In genomic region chr4:129188041-129188659, GRCm38 (mm10) we compare ENCODE assay signal across 8 mouse cellular contexts. TPM values are rescaled to one million over a fixed set of nuclear protein-coding genes. Genes with fewer than 3 reads are reported as not detected.
DNase-seq lines count a peak whose midpoint lies in the region; ATAC-seq and TF ChIP-seq lines count a peak whose summit lies in the region.

No protein-coding gene starts in this region.

- peak overlapping the region; percentile 82 for H3K9ac ChIP-seq in hindbrain, embryonic 16.5 days (ENCODE audit: low read depth, low read length)

- peak overlapping the region; percentile 95 for H3K27ac ChIP-seq in layer of hippocampus, adult 2 months
- peak overlapping the region; percentile 97 for H3K27ac ChIP-seq in embryonic facial prominence, embryonic 10.5 days (replicated peaks)
- H3K27ac ChIP-seq in hindbrain, embryonic 16.5 days (ENCODE audit: low read depth, low read length), result no peak overlapping the region; the same call in 1 of the 2 replicates

- peaks cover 79% of the 10 kb centered on the region for H3K79me2 ChIP-seq in myocyte (ENCODE audit: control insufficient read depth, insufficient read depth)

- intact Hi-C loops in left cerebral cortex, postnatal 25 days (cut with DNase I), result loop anchor here (5.0 to 10.0 kb wide), 2 partner anchors 56 to 223 kb away; partner anchors contain the start of gene Azin2

- peaks cover 30% of the 10 kb centered on the region for H3K4me1 ChIP-seq in embryonic facial prominence, embryonic 10.5 days
- peaks cover 19% of the 10 kb centered on the region for H3K4me1 ChIP-seq in hindbrain, embryonic 16.5 days (ENCODE audit: control insufficient read depth, insufficient read depth, low read depth, low read length)

- WGBS in embryonic facial prominence, embryonic 10.5 days, result 45% methylated on average over 5 of the region's 5 CpGs
- 43% methylated on average over 5 of the region's 5 CpGs for WGBS in hindbrain, embryonic 16.5 days

- ATAC-seq in hindbrain, embryonic 16.5 days, result no peak

- H3K4me3 ChIP-seq in layer of hippocampus, adult 2 months, result peak overlapping the region; percentile 94
- peak overlapping the region; percentile 98 for H3K4me3 ChIP-seq in embryonic facial prominence, embryonic 10.5 days
- peak overlapping the region; percentile 60 for H3K4me3 ChIP-seq in hindbrain, embryonic 16.5 days (ENCODE audit: low read length)
- peak overlapping the region; percentile 99 for H3K4me3 ChIP-seq in myocyte

- H3K36me3 ChIP-seq in embryonic facial prominence, embryonic 10.5 days (replicated peaks), result peaks cover 19% of the 10 kb centered on the region
- no peaks in the 10 kb centered on the region for H3K36me3 ChIP-seq in hindbrain, embryonic 16.5 days (ENCODE audit: control insufficient read depth, insufficient read depth, low read length)
- H3K36me3 ChIP-seq in myocyte (ENCODE audit: control insufficient read depth, insufficient read depth), result peaks cover 11% of the 10 kb centered on the region

- H3K9me3 ChIP-seq in embryonic facial prominence, embryonic 10.5 days, result no peaks in the 10 kb centered on the region
- H3K9me3 ChIP-seq in hindbrain, embryonic 16.5 days (ENCODE audit: control insufficient read depth, low read length), result no peaks in the 10 kb centered on the region

- peak overlapping the region; percentile 73 for H3K4me2 ChIP-seq in hindbrain, embryonic 16.5 days (ENCODE audit: low read length)
- H3K4me2 ChIP-seq in myocyte (ENCODE audit: low read depth), result peak overlapping the region; percentile 76

- peak overlapping the region; percentile 63 for H3ac ChIP-seq in myocyte (ENCODE audit: control insufficient read depth, insufficient read length)

- H3K27me3 ChIP-seq in embryonic facial prominence, embryonic 10.5 days (replicated peaks; ENCODE audit: low read depth, poor library complexity, severe bottlenecking), result no peaks in the 10 kb centered on the region
- H3K27me3 ChIP-seq in hindbrain, embryonic 16.5 days (replicated peaks; ENCODE audit: control insufficient read depth, insufficient read depth, low read length), result no peaks in the 10 kb centered on the region
- H3K27me3 ChIP-seq in myocyte (ENCODE audit: control insufficient read depth, insufficient read depth, insufficient read length), result no peaks in the 10 kb centered on the region

- no peak for TF ChIP-seq CTCF in layer of hippocampus, adult 2 months (conservative IDR thresholded peaks at IDR 0.05)

- no peak for TF ChIP-seq POLR2A in myocyte (IDR thresholded peaks at IDR 0.05; ENCODE audit: insufficient read length, low read depth)

- no peak for DNase-seq in layer of hippocampus, adult 2 months (ENCODE audit: low spot score in 2 of 2)
- DNase-seq in layer of hippocampus, postnatal 14 days (ENCODE audit: low spot score in 2 of 2), result no peak
- no peak for DNase-seq in embryonic facial prominence, embryonic 10.5 days (ENCODE audit: low spot score)
- no peak for DNase-seq in thymus, postnatal 4 days
- no peak for DNase-seq in cerebellum, adult 9-11 months
- no peak for DNase-seq in left cerebral cortex, postnatal 25 days (ENCODE audit: low spot score in 2 of 2)

TF ChIP-seq in myocyte, 11 proteins besides CTCF, POLR2A, EP300 and RAD21:
- TF ChIP-seq POLR2AphosphoS2 (IDR thresholded peaks at IDR 0.05; ENCODE audit: insufficient read length, low read depth) (no peak), TCF12 (IDR thresholded peaks at IDR 0.05; ENCODE audit: insufficient read depth, poor library complexity, severe bottlenecking) (no peak), MAX (IDR thresholded peaks at IDR 0.05; ENCODE audit: low read depth) (no peak), E2F4 (IDR thresholded peaks at IDR 0.05; ENCODE audit: insufficient read depth) (no peak), TCF3 (IDR thresholded peaks at IDR 0.05; ENCODE audit: insufficient read length, low read depth) (no peak), MYOG (IDR thresholded peaks at IDR 0.05; ENCODE audit: control insufficient read depth in 1 of 3, insufficient read depth in 1 of 3, insufficient read length in 2 of 3, low read depth in 2 of 3) (no peak), CEBPB (IDR thresholded peaks at IDR 0.05; ENCODE audit: insufficient read depth, poor library complexity, severe bottlenecking) (no peak), SRF (IDR thresholded peaks at IDR 0.05; ENCODE audit: control insufficient read depth, insufficient read length, low read depth) (no peak), USF1 (IDR thresholded peaks at IDR 0.05; ENCODE audit: low read depth) (no peak), REST (IDR thresholded peaks at IDR 0.05; ENCODE audit: insufficient read depth, insufficient read length) (no peak), MYOD1 (IDR thresholded peaks at IDR 0.05; ENCODE audit: control insufficient read depth in 1 of 3, insufficient read length in 2 of 3, low read depth in 2 of 3) (no peak)
TF ChIP-seq in myocyte: peak in this region for 0.

RNA-seq across cellular contexts. Expression of gene S100pbp, which starts 1.4 kb away (rescaled TPM):
- total RNA-seq in layer of hippocampus, adult 2 months (2021), result 10 to 100 TPM; 33.6 to 36.0 TPM
- 10 to 100 TPM; 32.3 to 37.9 TPM for total RNA-seq in layer of hippocampus, postnatal 14 days (2021)
- 29.5 and 29.8 TPM in 2 replicates for polyA plus RNA-seq in embryonic facial prominence, embryonic 10.5 days (2016; fragmentation: Nextera tagmentation; extraction: Ambion mirVana)
- 19.1 and 21.6 TPM in 2 replicates for polyA plus RNA-seq in hindbrain, embryonic 16.5 days (2015; fragmentation: Nextera tagmentation; extraction: Ambion mirVana)
- polyA plus RNA-seq in myocyte (2012; fragmentation: generic; extraction: Trizol), result 7.8 TPM
- 10 to 100 TPM; 37.8 to 41.2 TPM for total RNA-seq in left cerebral cortex, postnatal 25 days (2021)

RNA-seq across cellular contexts. Expression of gene Yars, which starts 1.4 kb away (rescaled TPM):
- total RNA-seq in layer of hippocampus, adult 2 months (2021), result 10 to 100 TPM; 93.4 to 95.1 TPM
- total RNA-seq in layer of hippocampus, postnatal 14 days (2021), result 100 to 1,000 TPM in 1 of 2 experiments, 10 to 100 TPM in 1; 96.1 to 101 TPM
- polyA plus RNA-seq in embryonic facial prominence, embryonic 10.5 days (2016; fragmentation: Nextera tagmentation; extraction: Ambion mirVana), result 96.0 and 105 TPM in 2 replicates
- polyA plus RNA-seq in hindbrain, embryonic 16.5 days (2015; fragmentation: Nextera tagmentation; extraction: Ambion mirVana), result 108 and 112 TPM in 2 replicates
- polyA plus RNA-seq in myocyte (2012; fragmentation: generic; extraction: Trizol), result 183 TPM
- total RNA-seq in left cerebral cortex, postnatal 25 days (2021), result 10 to 100 TPM; 85.3 to 96.2 TPM

RNA-seq across cellular contexts. Expression of gene Fndc5, which starts 51.4 kb away (rescaled TPM):
- total RNA-seq in layer of hippocampus, adult 2 months (2021), result 10 to 100 TPM; 77.5 to 78.6 TPM
- 10 to 100 TPM; 70.9 to 75.6 TPM for total RNA-seq in layer of hippocampus, postnatal 14 days (2021)
- polyA plus RNA-seq in embryonic facial prominence, embryonic 10.5 days (2016; fragmentation: Nextera tagmentation; extraction: Ambion mirVana), result 1.5 TPM in 2 replicates
- polyA plus RNA-seq in hindbrain, embryonic 16.5 days (2015; fragmentation: Nextera tagmentation; extraction: Ambion mirVana), result 10.7 and 11.6 TPM in 2 replicates
- polyA plus RNA-seq in myocyte (2012; fragmentation: generic; extraction: Trizol), result 41.3 TPM
- 10 to 100 TPM; 56.2 to 63.4 TPM for total RNA-seq in left cerebral cortex, postnatal 25 days (2021)
